ENCODE assay signal across 32 mouse cellular contexts in genomic region chr13:20450831-20451353, GRCm38 (mm10).
A peak's percentile ranks its signal among the peaks of the same experiment; 100 is the strongest.
DNase-seq lines count a peak whose midpoint lies in the region; ATAC-seq and TF ChIP-seq lines count a peak whose summit lies in the region.
"Had no signal": no experiment of that assay in that cellular context is flagged by ENCODE, and none has a peak within 500 bp of the region (broad histone marks: within the 10 kb centered on the region; RNA-seq: fewer than 3 reads in every experiment).

No protein-coding gene starts in this region.

- peak; percentile 10 for DNase-seq in embryo, embryonic 10.5 days (ENCODE audit: low spot score)
- no peak for DNase-seq in embryo, embryonic 9.5 days (ENCODE audit: extremely low spot score)
- DNase-seq in hindbrain, embryonic 10.5 days (ENCODE audit: low spot score): no peak
- no peak for DNase-seq in hindbrain, embryonic 11.5 days (ENCODE audit: low spot score)
- DNase-seq in neural tube, embryonic 11.5 days (ENCODE audit: low spot score): no peak
- DNase-seq in layer of hippocampus, adult 2 months (ENCODE audit: low spot score in 2 of 2): no peak
- DNase-seq in spleen, postnatal 4 days (ENCODE audit: low spot score in 2 of 2): no peak
- DNase-seq: adrenal gland, postnatal 10 days; cerebellum, adult 11 months; cerebellum, adult 9-10 months; cerebellum, postnatal 36 days; gastrocnemius, adult 2 months; gastrocnemius, postnatal 36 days; heart, adult 18-20 months; heart, postnatal 36 days; kidney, adult 2 months; kidney, postnatal 4 days; layer of hippocampus, postnatal 36 days; liver, embryonic 13.5 days; lung, adult 18-20 months; lung, postnatal 4 days had no signal

- no peak for TF ChIP-seq CTCF in layer of hippocampus, adult 2 months (conservative IDR thresholded peaks at IDR 0.05)

- H3K4me1 ChIP-seq in hindbrain, embryonic 10.5 days (replicated peaks): peaks cover 13% of the 10 kb centered on the region
- H3K4me1 ChIP-seq in hindbrain, embryonic 11.5 days (replicated peaks; ENCODE audit: control insufficient read depth, insufficient read depth, low read length): peaks cover 2% of the 10 kb centered on the region; the same call in 1 of the 2 replicates
- H3K4me1 ChIP-seq in neural tube, embryonic 11.5 days (ENCODE audit: control insufficient read depth, insufficient read depth, low read length): no peaks in the 10 kb centered on the region
- H3K4me1 ChIP-seq in neural tube, embryonic 15.5 days: peaks cover 17% of the 10 kb centered on the region
- H3K4me1 ChIP-seq: intestine, embryonic 15.5 days; limb, embryonic 10.5 days; limb, embryonic 15.5 days; liver, embryonic 13.5 days; megakaryocyte, embryonic 14.5 days had no signal

- 59% methylated on average over 7 of the region's 7 CpGs for WGBS in hindbrain, embryonic 10.5 days
- 50% methylated on average over 7 of the region's 7 CpGs for WGBS in hindbrain, embryonic 11.5 days
- 50% methylated on average over 7 of the region's 7 CpGs for WGBS in neural tube, embryonic 11.5 days
- WGBS in neural tube, embryonic 15.5 days: 22% methylated on average over 7 of the region's 7 CpGs

- no peak overlapping the region for H3K4me3 ChIP-seq in hindbrain, embryonic 10.5 days
- H3K4me3 ChIP-seq in hindbrain, embryonic 11.5 days (ENCODE audit: low read depth, low read length): no peak overlapping the region
- H3K4me3 ChIP-seq in neural tube, embryonic 11.5 days (ENCODE audit: low read depth, low read length): no peak overlapping the region
- H3K4me3 ChIP-seq in neural tube, embryonic 15.5 days (replicated peaks): no peak overlapping the region
- H3K4me3 ChIP-seq in layer of hippocampus, adult 2 months: no peak overlapping the region
- H3K4me3 ChIP-seq: gastrocnemius, adult 2 months; hindbrain, embryonic 15.5 days; intestine, embryonic 15.5 days; limb, embryonic 10.5 days; limb, embryonic 15.5 days; liver, embryonic 13.5 days; megakaryocyte, embryonic 14.5 days; neural tube, embryonic 12.5 days had no signal

- no peaks in the 10 kb centered on the region for H3K36me3 ChIP-seq in hindbrain, embryonic 10.5 days
- no peaks in the 10 kb centered on the region for H3K36me3 ChIP-seq in hindbrain, embryonic 11.5 days (ENCODE audit: control insufficient read depth, insufficient read depth, low read length)
- H3K36me3 ChIP-seq in neural tube, embryonic 11.5 days (ENCODE audit: control insufficient read depth, insufficient read depth, low read length): no peaks in the 10 kb centered on the region
- no peaks in the 10 kb centered on the region for H3K36me3 ChIP-seq in neural tube, embryonic 15.5 days
- H3K36me3 ChIP-seq: hindbrain, embryonic 15.5 days; intestine, embryonic 15.5 days; limb, embryonic 10.5 days; limb, embryonic 15.5 days; liver, embryonic 13.5 days; neural tube, embryonic 12.5 days had no signal

- peak overlapping the region; percentile 23; the same call in 1 of the 2 replicates for H3K27ac ChIP-seq in hindbrain, embryonic 10.5 days
- no peak overlapping the region for H3K27ac ChIP-seq in hindbrain, embryonic 11.5 days (ENCODE audit: low read depth, low read length)
- no peak overlapping the region for H3K27ac ChIP-seq in neural tube, embryonic 11.5 days (ENCODE audit: low read depth, low read length)
- no peak overlapping the region for H3K27ac ChIP-seq in neural tube, embryonic 15.5 days (replicated peaks)
- no peak overlapping the region for H3K27ac ChIP-seq in layer of hippocampus, adult 2 months
- H3K27ac ChIP-seq: gastrocnemius, adult 2 months; hindbrain, embryonic 15.5 days; intestine, embryonic 15.5 days; kidney, postnatal 0 days; limb, embryonic 10.5 days; limb, embryonic 15.5 days; liver, embryonic 13.5 days; neural tube, embryonic 12.5 days had no signal

- no peak overlapping the region for H3K4me2 ChIP-seq in hindbrain, embryonic 11.5 days (replicated peaks; ENCODE audit: low read depth, low read length)
- H3K4me2 ChIP-seq in neural tube, embryonic 11.5 days (ENCODE audit: low read depth): no peak overlapping the region
- no peak overlapping the region for H3K4me2 ChIP-seq in neural tube, embryonic 15.5 days
- H3K4me2 ChIP-seq: heart, embryonic 11.5 days; hindbrain, embryonic 15.5 days; intestine, embryonic 15.5 days; limb, embryonic 15.5 days; liver, embryonic 13.5 days; neural tube, embryonic 12.5 days had no signal

- no peak overlapping the region for H3K9ac ChIP-seq in hindbrain, embryonic 11.5 days (ENCODE audit: low read depth, low read length)
- no peak overlapping the region for H3K9ac ChIP-seq in neural tube, embryonic 11.5 days (ENCODE audit: low read length)
- H3K9ac ChIP-seq in neural tube, embryonic 15.5 days (replicated peaks): no peak overlapping the region
- H3K9ac ChIP-seq: hindbrain, embryonic 15.5 days; intestine, embryonic 15.5 days; limb, embryonic 15.5 days; liver, embryonic 13.5 days; neural tube, embryonic 12.5 days had no signal

- H3K27me3 ChIP-seq in hindbrain, embryonic 10.5 days (ENCODE audit: insufficient read depth, poor library complexity, severe bottlenecking): no peaks in the 10 kb centered on the region
- no peaks in the 10 kb centered on the region for H3K27me3 ChIP-seq in hindbrain, embryonic 11.5 days (ENCODE audit: control insufficient read depth, insufficient read depth, low read length)
- H3K27me3 ChIP-seq in neural tube, embryonic 11.5 days (ENCODE audit: control insufficient read depth, insufficient read depth, low read length): no peaks in the 10 kb centered on the region
- H3K27me3 ChIP-seq in neural tube, embryonic 15.5 days (replicated peaks): no peaks in the 10 kb centered on the region
- H3K27me3 ChIP-seq: CH12.LX; hindbrain, embryonic 15.5 days; intestine, embryonic 15.5 days; limb, embryonic 15.5 days; liver, embryonic 13.5 days; megakaryocyte, embryonic 14.5 days; neural tube, embryonic 12.5 days had no signal

- no peak for ATAC-seq in hindbrain, embryonic 11.5 days (ENCODE audit: low FRiP score)
- ATAC-seq in neural tube, embryonic 11.5 days (ENCODE audit: insufficient read depth, low FRiP score, low TSS enrichment): peak; percentile 14; the same call in 1 of the 2 replicates
- ATAC-seq in neural tube, embryonic 15.5 days (ENCODE audit: low FRiP score): no peak
- ATAC-seq: intestine, embryonic 15.5 days; lung, postnatal 0 days had no signal

- H3K9me3 ChIP-seq in hindbrain, embryonic 10.5 days: no peaks in the 10 kb centered on the region
- H3K9me3 ChIP-seq in hindbrain, embryonic 11.5 days (ENCODE audit: control insufficient read depth, low read length): no peaks in the 10 kb centered on the region
- H3K9me3 ChIP-seq in neural tube, embryonic 11.5 days (ENCODE audit: control insufficient read depth, low read length): no peaks in the 10 kb centered on the region
- H3K9me3 ChIP-seq in neural tube, embryonic 15.5 days (replicated peaks): no peaks in the 10 kb centered on the region
- H3K9me3 ChIP-seq: hindbrain, embryonic 15.5 days; intestine, embryonic 15.5 days; limb, embryonic 10.5 days; limb, embryonic 15.5 days; liver, embryonic 13.5 days; megakaryocyte, embryonic 14.5 days; neural tube, embryonic 12.5 days had no signal
